Mouse (Mus musculus) heart, postnatal 4 days (tissue): ENCODE data around the gene Rnft2. TPM values are rescaled to one million over a fixed set of nuclear protein-coding genes. Genes with fewer than 3 reads are reported as not detected.
A peak's percentile ranks its signal among the peaks of the same experiment; 100 is the strongest.

Experiments used
- DNase-seq: peaks from one replicate; pipeline ENCODE4 v3.0.0; 2021
- total RNA-seq, 2 experiments: library from RNA; stranded (reverse); gene quantifications; 2 replicates each; pipeline ENCODE4 v1.2.3; 2021

The Rnft2 gene
- total RNA-seq, 2 experiments from 2014 or later, result 2.5 to 2.9 TPM

GRCm38 (mm10) chr5:118171665-118172064, 73.3 kb downstream of the Rnft2 start:
- DNase-seq, result no peak

GRCm38 (mm10) chr5:118170888-118171529, 73.9 kb downstream of the Rnft2 start:
- DNase-seq, result peak; percentile 42

- peak; percentile 18 for DNase-seq
These were observed 75.4 kb downstream of the Rnft2 start for GRCm38 (mm10) chr5:118169222-118170221.

- no peak for DNase-seq
These were observed 77.3 kb downstream of the Rnft2 start for GRCm38 (mm10) chr5:118167561-118167995.

GRCm38 (mm10) chr5:118165462-118165861, 79.5 kb downstream of the Rnft2 start:
- DNase-seq, result no peak

- no peak for DNase-seq
These were observed 80.3 kb downstream of the Rnft2 start, which contains the start of gene Hrk for GRCm38 (mm10) chr5:118164581-118164980. Hrk (plus strand) TSS chr5:118164648.

GRCm38 (mm10) chr5:118160691-118161090, 84.2 kb downstream of the Rnft2 start:
- DNase-seq, result no peak

GRCm38 (mm10) chr5:118156976-118157375, 87.9 kb downstream of the Rnft2 start:
- DNase-seq, result peak; percentile 52

- DNase-seq, result no peak
These were observed 89.4 kb downstream of the Rnft2 start for GRCm38 (mm10) chr5:118155565-118155947.

GRCm38 (mm10) chr5:118154839-118155564, 89.9 kb downstream of the Rnft2 start, which contains the start of gene Fbxw8:
Fbxw8 (minus strand) TSS chr5:118155464.
- DNase-seq, result peak; percentile 95

- no peak for DNase-seq
These were observed 95.2 kb downstream of the Rnft2 start for GRCm38 (mm10) chr5:118149711-118150110.

- no peak for DNase-seq
These were observed 97.7 kb downstream of the Rnft2 start for GRCm38 (mm10) chr5:118147264-118147663.

GRCm38 (mm10) chr5:118145999-118146679, 98.8 kb downstream of the Rnft2 start:
- peak; percentile 36 for DNase-seq

- no peak for DNase-seq
These were observed 99.5 kb downstream of the Rnft2 start for GRCm38 (mm10) chr5:118145458-118145857.

- DNase-seq, result no peak
These were observed 100.1 kb downstream of the Rnft2 start for GRCm38 (mm10) chr5:118144770-118145169.

GRCm38 (mm10) chr5:118144327-118144726, 100.6 kb downstream of the Rnft2 start:
- DNase-seq, result no peak

- DNase-seq, result peak; percentile 28
These were observed 101.5 kb downstream of the Rnft2 start for GRCm38 (mm10) chr5:118143211-118144026.

- DNase-seq, result no peak
These were observed 102.4 kb downstream of the Rnft2 start for GRCm38 (mm10) chr5:118142471-118142870.
